Comparison of ENCODE assay signal across 8 mouse cellular contexts in genomic region chr6:28831011-28831853, GRCm38 (mm10). TPM values are rescaled to one million over a fixed set of nuclear protein-coding genes. Genes with fewer than 3 reads are reported as not detected.
A peak's percentile ranks its signal among the peaks of the same experiment; 100 is the strongest.
DNase-seq lines count a peak whose midpoint lies in the region; ATAC-seq lines count a peak whose summit lies in the region.

TSS of gene Lrrc4 (minus strand) at chr6:28831747.

- peak within 1 kb of the TSS; percentile 56 for H3K4me3 ChIP-seq in lung, embryonic 16.5 days (ENCODE audit: low read length)
- peak within 1 kb of the TSS; percentile 70 for H3K4me3 ChIP-seq in intestine, embryonic 16.5 days (ENCODE audit: low read length)
- peak within 1 kb of the TSS; percentile 91 for H3K4me3 ChIP-seq in midbrain, embryonic 14.5 days (replicated peaks; ENCODE audit: low read depth, low read length)

- peaks cover 6% of the 10 kb centered on the region for H3K27me3 ChIP-seq in lung, embryonic 16.5 days (ENCODE audit: control insufficient read depth, insufficient read depth, low read depth, low read length)
- peaks cover 14% of the 10 kb centered on the region; the same call in 1 of the 2 replicates for H3K27me3 ChIP-seq in intestine, embryonic 16.5 days (replicated peaks; ENCODE audit: control insufficient read depth, insufficient read depth, low read length)
- H3K27me3 ChIP-seq in midbrain, embryonic 14.5 days (ENCODE audit: control insufficient read depth, insufficient read depth, low read length) = no peaks in the 10 kb centered on the region

- peak; percentile 62 for DNase-seq in cerebellum, adult 9-11 months
- DNase-seq in cerebellum, postnatal 4 days (ENCODE audit: low spot score in 2 of 2) = no peak
- DNase-seq in lung, adult 18-20 months = no peak
- DNase-seq in midbrain, embryonic 14.5 days = no peak
- DNase-seq in spleen, postnatal 14 days (ENCODE audit: low spot score in 2 of 2) = no peak
- DNase-seq in urinary bladder, adult 18-20 months (ENCODE audit: low spot score in 2 of 2) = no peak

- H3K9me3 ChIP-seq in lung, embryonic 16.5 days (ENCODE audit: control insufficient read depth, low read length) = no peaks in the 10 kb centered on the region
- H3K9me3 ChIP-seq in intestine, embryonic 16.5 days (ENCODE audit: control insufficient read depth, low read length) = no peaks in the 10 kb centered on the region
- no peaks in the 10 kb centered on the region for H3K9me3 ChIP-seq in midbrain, embryonic 14.5 days (ENCODE audit: control insufficient read depth, low read length)

- H3K27ac ChIP-seq in lung, embryonic 16.5 days (ENCODE audit: low read length) = no peak within 1 kb of the TSS
- H3K27ac ChIP-seq in intestine, embryonic 16.5 days (ENCODE audit: low read length) = peak within 1 kb of the TSS; percentile 70; the same call in 1 of the 2 replicates
- peak within 1 kb of the TSS; percentile 98 for H3K27ac ChIP-seq in midbrain, embryonic 14.5 days (replicated peaks; ENCODE audit: low read depth, low read length)

- WGBS in lung, embryonic 16.5 days = 44% methylated on average over 27 of the region's 27 CpGs
- WGBS in intestine, embryonic 16.5 days = 53% methylated on average over 27 of the region's 27 CpGs
- 21% methylated on average over 27 of the region's 27 CpGs for WGBS in midbrain, embryonic 14.5 days

- peaks cover 14% of the 10 kb centered on the region; the same call in 1 of the 2 replicates for H3K4me1 ChIP-seq in lung, embryonic 16.5 days (replicated peaks; ENCODE audit: control insufficient read depth, insufficient read depth, low read length)
- H3K4me1 ChIP-seq in intestine, embryonic 16.5 days (ENCODE audit: control insufficient read depth, insufficient read depth, low read length) = peaks cover 12% of the 10 kb centered on the region
- peaks cover 60% of the 10 kb centered on the region for H3K4me1 ChIP-seq in midbrain, embryonic 14.5 days (ENCODE audit: control insufficient read depth, insufficient read depth, low read length)

- ATAC-seq in lung, embryonic 16.5 days (ENCODE audit: low read depth) = no peak
- ATAC-seq in intestine, embryonic 16.5 days = no peak
- no peak for ATAC-seq in midbrain, embryonic 14.5 days (ENCODE audit: low FRiP score, low TSS enrichment)

- H3K36me3 ChIP-seq in lung, embryonic 16.5 days (ENCODE audit: control insufficient read depth, insufficient read depth, low read length) = no peaks in the 10 kb centered on the region
- H3K36me3 ChIP-seq in intestine, embryonic 16.5 days (ENCODE audit: control insufficient read depth, insufficient read depth, low read length) = no peaks in the 10 kb centered on the region
- peaks cover 4% of the 10 kb centered on the region; the same call in 1 of the 2 replicates for H3K36me3 ChIP-seq in midbrain, embryonic 14.5 days (ENCODE audit: control insufficient read depth, insufficient read depth, low read length)

- peak within 1 kb of the TSS; percentile 57 for H3K9ac ChIP-seq in lung, embryonic 16.5 days (ENCODE audit: low read length)
- H3K9ac ChIP-seq in intestine, embryonic 16.5 days (ENCODE audit: low read depth, low read length) = peak within 1 kb of the TSS; percentile 79
- H3K9ac ChIP-seq in midbrain, embryonic 14.5 days (replicated peaks; ENCODE audit: low read length) = peak within 1 kb of the TSS; percentile 96

- H3K4me2 ChIP-seq in lung, embryonic 16.5 days (ENCODE audit: low read depth, low read length) = peak within 1 kb of the TSS; percentile 100
- peak within 1 kb of the TSS; percentile 100 for H3K4me2 ChIP-seq in intestine, embryonic 16.5 days (ENCODE audit: low read depth, low read length)
- peak within 1 kb of the TSS; percentile 97 for H3K4me2 ChIP-seq in midbrain, embryonic 14.5 days (ENCODE audit: low read length)

RNA-seq across cellular contexts. Expression of gene Lrrc4, which starts in this region (rescaled TPM):
- 0.19 and 0.45 TPM in 2 replicates for polyA plus RNA-seq in lung, embryonic 16.5 days (2015; fragmentation: Nextera tagmentation; extraction: Ambion mirVana)
- polyA plus RNA-seq in intestine, embryonic 16.5 days (2015; fragmentation: Nextera tagmentation; extraction: Ambion mirVana) = 0.65 and 0.77 TPM in 2 replicates
- 7.5 and 8.3 TPM in 2 replicates for polyA plus RNA-seq in midbrain, embryonic 14.5 days (2014; fragmentation: Nextera tagmentation; extraction: Ambion mirVana)
